ENCODE assay signal across 8 mouse cellular contexts in genomic region chr10:117681999-117682857, GRCm38 (mm10). TPM values are rescaled to one million over a fixed set of nuclear protein-coding genes. Genes with fewer than 3 reads are reported as not detected.
A peak's percentile ranks its signal among the peaks of the same experiment; 100 is the strongest.
DNase-seq lines count a peak whose midpoint lies in the region; ATAC-seq and TF ChIP-seq lines count a peak whose summit lies in the region.

No protein-coding gene starts in this region.

- intact Hi-C loops in heart, postnatal 10 days (cut with DNase I), result no loop called here

- no peaks in the 10 kb centered on the region for H3K27me3 ChIP-seq in heart, embryonic 11.5 days (ENCODE audit: control insufficient read depth, insufficient read depth, low read length)
- no peaks in the 10 kb centered on the region for H3K27me3 ChIP-seq in thymus, adult 2 months (ENCODE audit: control insufficient read depth, insufficient read depth, low read length)
- H3K27me3 ChIP-seq in hindbrain, embryonic 16.5 days (replicated peaks; ENCODE audit: control insufficient read depth, insufficient read depth, low read length), result no peaks in the 10 kb centered on the region

- no peaks in the 10 kb centered on the region for H3K36me3 ChIP-seq in heart, embryonic 11.5 days (ENCODE audit: control insufficient read depth, insufficient read depth, low read length)
- no peaks in the 10 kb centered on the region for H3K36me3 ChIP-seq in thymus, adult 2 months (ENCODE audit: control insufficient read depth, insufficient read depth, low read length)
- H3K36me3 ChIP-seq in hindbrain, embryonic 16.5 days (ENCODE audit: control insufficient read depth, insufficient read depth, low read length), result no peaks in the 10 kb centered on the region

- no peaks in the 10 kb centered on the region for H3K4me1 ChIP-seq in heart, embryonic 11.5 days (ENCODE audit: control insufficient read depth, insufficient read depth, low read length)
- no peaks in the 10 kb centered on the region; the same call in 1 of the 2 replicates for H3K4me1 ChIP-seq in thymus, adult 2 months (replicated peaks; ENCODE audit: control insufficient read depth, insufficient read depth, low read length)
- no peaks in the 10 kb centered on the region for H3K4me1 ChIP-seq in hindbrain, embryonic 16.5 days (ENCODE audit: control insufficient read depth, insufficient read depth, low read depth, low read length)

- H3K9me3 ChIP-seq in heart, embryonic 11.5 days (replicated peaks; ENCODE audit: control insufficient read depth, low read length), result no peaks in the 10 kb centered on the region
- no peaks in the 10 kb centered on the region for H3K9me3 ChIP-seq in hindbrain, embryonic 16.5 days (ENCODE audit: control insufficient read depth, low read length)

- H3K9ac ChIP-seq in heart, embryonic 11.5 days (ENCODE audit: low read depth, low read length), result no peak overlapping the region
- no peak overlapping the region for H3K9ac ChIP-seq in hindbrain, embryonic 16.5 days (ENCODE audit: low read depth, low read length)

- ATAC-seq in heart, embryonic 11.5 days (replicated peaks; ENCODE audit: insufficient number of reproducible peaks, low FRiP score, low TSS enrichment), result no peak
- no peak for ATAC-seq in hindbrain, embryonic 16.5 days

- DNase-seq in heart, postnatal 10 days, result peak; percentile 40 to 64
- DNase-seq in thymus, adult 2 months, result peak; percentile 19
- no peak for DNase-seq in thymus, adult 18-20 months
- DNase-seq in cerebellum, postnatal 10 days, result peak; percentile 66 to 73
- DNase-seq in kidney, postnatal 4 days, result peak; percentile 67 to 78
- peak; percentile 30 for DNase-seq in retina, postnatal 7 days (ENCODE audit: low read depth, low spot score)

- TF ChIP-seq CTCF in thymus, adult 2 months (IDR thresholded peaks at IDR 0.05; ENCODE audit: borderline replicate concordance, control insufficient read depth, extremely low read depth, insufficient read depth, low read length, poor library complexity), result peak; percentile 44; the same call in 1 of the 2 replicates

- H3K4me2 ChIP-seq in heart, embryonic 11.5 days, result no peak overlapping the region
- no peak overlapping the region for H3K4me2 ChIP-seq in hindbrain, embryonic 16.5 days (ENCODE audit: low read length)

- no peak for TF ChIP-seq POLR2A in thymus, adult 2 months (IDR thresholded peaks at IDR 0.05; ENCODE audit: control insufficient read depth, extremely low read depth, insufficient read depth, low read length, poor library complexity)

- WGBS in heart, embryonic 11.5 days (ENCODE audit: insufficient replicate concordance), result 67% methylated on average over 14 of the region's 14 CpGs
- WGBS in thymus, adult 2 months, result 88% methylated on average over 14 of the region's 14 CpGs
- WGBS in hindbrain, embryonic 16.5 days, result 65% methylated on average over 14 of the region's 14 CpGs

- no peak overlapping the region for H3K4me3 ChIP-seq in heart, embryonic 11.5 days (ENCODE audit: low read depth, low read length)
- no peak overlapping the region for H3K4me3 ChIP-seq in thymus, adult 2 months (ENCODE audit: control insufficient read depth, insufficient read depth, low read length)
- H3K4me3 ChIP-seq in hindbrain, embryonic 16.5 days (ENCODE audit: low read length), result no peak overlapping the region

- no peak overlapping the region for H3K27ac ChIP-seq in heart, embryonic 11.5 days (ENCODE audit: low read depth, low read length)
- no peak overlapping the region for H3K27ac ChIP-seq in thymus, adult 2 months (ENCODE audit: control insufficient read depth, insufficient read depth, low read length)
- no peak overlapping the region for H3K27ac ChIP-seq in hindbrain, embryonic 16.5 days (ENCODE audit: low read depth, low read length)

RNA-seq across cellular contexts. Expression of gene Mdm2, which starts 28.3 kb away (rescaled TPM):
- total RNA-seq in heart, postnatal 10 days (2021), result 10 to 100 TPM; 48.4 to 51.8 TPM
- 54.7 and 62.2 TPM in 2 replicates for polyA plus RNA-seq in heart, embryonic 11.5 days (2014; fragmentation: Nextera tagmentation; extraction: Ambion mirVana)
- polyA plus RNA-seq in thymus, adult 2 months (2012; rRNA removed), result 83.0 and 116 TPM in 2 replicates
- polyA plus RNA-seq in hindbrain, embryonic 16.5 days (2015; fragmentation: Nextera tagmentation; extraction: Ambion mirVana), result 40.0 and 50.1 TPM in 2 replicates

RNA-seq across cellular contexts. Expression of gene Cpm, which starts 52.9 kb away (rescaled TPM):
- total RNA-seq in heart, postnatal 10 days (2021), result 1 to 10 TPM; 5.7 to 5.9 TPM
- 2.5 and 4.1 TPM in 2 replicates for polyA plus RNA-seq in heart, embryonic 11.5 days (2014; fragmentation: Nextera tagmentation; extraction: Ambion mirVana)
- 3.2 and 3.6 TPM in 2 replicates for polyA plus RNA-seq in thymus, adult 2 months (2012; rRNA removed)
- polyA plus RNA-seq in hindbrain, embryonic 16.5 days (2015; fragmentation: Nextera tagmentation; extraction: Ambion mirVana), result 2.7 and 3.9 TPM in 2 replicates

Comparison
In these comparisons a context has a peak if more than half of its experiments do, and no peak if none do; other contexts are left out.
1. DNase-seq: peak in heart, postnatal 10 days (2 of 2), thymus, adult 2 months (single experiment), cerebellum, postnatal 10 days (2 of 2), kidney, postnatal 4 days (2 of 2) and retina, postnatal 7 days (single experiment); none in thymus, adult 18-20 months (0 of 2).